Mouse (Mus musculus) neural tube, embryonic 15.5 days (tissue): Measurements from ENCODE around the gene Tmem126a. TPM values are rescaled to one million over a fixed set of nuclear protein-coding genes. Genes with fewer than 3 reads are reported as not detected.

Source experiments
- ATAC-seq: fragments of 200-750 bp; cut with Nextera tagmentation; 2 replicates; pipeline ENCODE4 v1.8.0; 2017; ENCODE audit warnings: mild to moderate bottlenecking, moderate TSS enrichment, moderate library complexity; ENCODE audit not compliant: low FRiP score
- H3K27ac ChIP-seq: fragments of 300-500 bp; sonication (generic); replicated peaks from 2 replicates; pipeline ENCODE4 v1.5.1; 2015; ENCODE audit warnings: mild to moderate bottlenecking, inconsistent platforms
- H3K27me3 ChIP-seq: fragments of 300-500 bp; sonication (generic); replicated peaks from 2 replicates; pipeline ENCODE4 v1.6.1; 2015; ENCODE audit warnings: inconsistent platforms
- H3K36me3 ChIP-seq: fragments of 300-500 bp; sonication (generic); 2 replicates; pipeline ENCODE4 v1.6.1; 2015; ENCODE audit warnings: inconsistent platforms
- H3K4me1 ChIP-seq: fragments of 300-500 bp; sonication (generic); 2 replicates; pipeline ENCODE4 v1.6.1; 2015; ENCODE audit warnings: inconsistent platforms
- H3K4me2 ChIP-seq: fragments of 300-500 bp; sonication (generic); 2 replicates; pipeline ENCODE4 v1.6.1; 2015; ENCODE audit warnings: inconsistent platforms, mild to moderate bottlenecking, moderate library complexity
- H3K4me3 ChIP-seq: fragments of 300-500 bp; sonication (generic); replicated peaks from 2 replicates; pipeline ENCODE4 v1.5.1; 2015; ENCODE audit warnings: mild to moderate bottlenecking, inconsistent platforms
- H3K9ac ChIP-seq: fragments of 300-500 bp; sonication (generic); replicated peaks from 2 replicates; pipeline ENCODE4 v1.6.1; 2015; ENCODE audit warnings: mild to moderate bottlenecking, inconsistent platforms
- H3K9me3 ChIP-seq: fragments of 300-500 bp; sonication (generic); replicated peaks from 2 replicates; pipeline ENCODE4 v1.6.1; 2016; ENCODE audit warnings: inconsistent platforms
- WGBS: fragments of 180-500 bp; shearing (Covaris S2); methylation state at CpG from one replicate; pipeline ENCODE4 v1.1.7; 2015; ENCODE audit warnings: mixed read lengths; 5-methylcytosine and 5-hydroxymethylcytosine counted together
- polyA plus RNA-seq: library from polyadenylated mRNA; unstranded; fragments of >200 nt; fragmentation: Nextera tagmentation; extraction: Ambion mirVana; gene quantifications from 2 replicates; pipeline ENCODE4 v1.2.1, GENCODE M21; 2015

Tmem126a gene
- 139 and 163 TPM in 2 replicates for polyA plus RNA-seq

GRCm38 (mm10) chr7:90456845-90457468, at the start of gene Tmem126a:
Tmem126a (minus strand) TSS chr7:90457229.
- no peaks in the 10 kb centered on the region for H3K9me3 ChIP-seq
- ATAC-seq: peak; percentile 98
- peaks cover 12% of the 10 kb centered on the region for H3K36me3 ChIP-seq
- peak within 1 kb of the TSS; percentile 75 for H3K9ac ChIP-seq
- H3K4me1 ChIP-seq: peaks cover 18% of the 10 kb centered on the region
- H3K27ac ChIP-seq: peak within 1 kb of the TSS; percentile 94
- H3K27me3 ChIP-seq: no peaks in the 10 kb centered on the region
- WGBS: under 1% methylated on average over 41 of the region's 41 CpGs
- peak within 1 kb of the TSS; percentile 65 for H3K4me2 ChIP-seq
- H3K4me3 ChIP-seq: peak within 1 kb of the TSS; percentile 73

- Histone ChIP-seq H3K36me3 (no peaks in the 10 kb centered on the region), H3K27ac (no peak overlapping the region), H3K4me1 (no peaks in the 10 kb centered on the region), H3K27me3 (no peaks in the 10 kb centered on the region), H3K9me3 (no peaks in the 10 kb centered on the region), H3K4me3 (no peak overlapping the region), H3K9ac (no peak overlapping the region), H3K4me2 (no peak overlapping the region)
- 86% methylated on average over 2 of the region's 2 CpGs for WGBS
- no peak for ATAC-seq
Observed at GRCm38 (mm10) chr7:90482607-90483006, 25.6 kb upstream of the Tmem126a start.

GRCm38 (mm10) chr7:90476313-90477245, 19.6 kb upstream of the Tmem126a start, which contains the start of gene Dlg2:
Dlg2 (plus strand) TSS chr7:90476672.
- peaks cover 16% of the 10 kb centered on the region for H3K4me1 ChIP-seq
- no peaks in the 10 kb centered on the region for H3K27me3 ChIP-seq
- H3K4me3 ChIP-seq: peak within 1 kb of the TSS; percentile 76
- ATAC-seq: peak; percentile 75
- peak within 1 kb of the TSS; percentile 95 for H3K27ac ChIP-seq
- peak within 1 kb of the TSS; percentile 83 for H3K4me2 ChIP-seq
- under 1% methylated on average over 32 of the region's 32 CpGs for WGBS
- no peaks in the 10 kb centered on the region for H3K36me3 ChIP-seq
- H3K9me3 ChIP-seq: no peaks in the 10 kb centered on the region
- peak within 1 kb of the TSS; percentile 80 for H3K9ac ChIP-seq

GRCm38 (mm10) chr7:90475793-90476312, 18.8 kb upstream of the Tmem126a start, which contains the start of gene Tmem126b:
Tmem126b (minus strand) TSS chr7:90476001.
- H3K27ac ChIP-seq: peak within 1 kb of the TSS; percentile 95
- H3K4me1 ChIP-seq: peaks cover 16% of the 10 kb centered on the region
- H3K4me3 ChIP-seq: peak within 1 kb of the TSS; percentile 76
- H3K9me3 ChIP-seq: no peaks in the 10 kb centered on the region
- H3K9ac ChIP-seq: peak within 1 kb of the TSS; percentile 80
- ATAC-seq: peak; percentile 100
- under 1% methylated on average over 36 of the region's 36 CpGs for whole genome bisulfite sequencing
- no peaks in the 10 kb centered on the region for H3K27me3 ChIP-seq
- peak within 1 kb of the TSS; percentile 83 for H3K4me2 ChIP-seq
- H3K36me3 ChIP-seq: no peaks in the 10 kb centered on the region

GRCm38 (mm10) chr7:90473511-90473910, 16.5 kb upstream of the Tmem126a start:
- H3K4me2 ChIP-seq: no peak overlapping the region
- no peak overlapping the region for H3K4me3 ChIP-seq
- ATAC-seq: no peak
- no peaks in the 10 kb centered on the region for H3K27me3 ChIP-seq
- H3K4me1 ChIP-seq: peaks cover 16% of the 10 kb centered on the region
- no peak overlapping the region for H3K27ac ChIP-seq
- H3K9ac ChIP-seq: no peak overlapping the region
- 72% methylated on average over 2 of the region's 2 CpGs for WGBS
- peaks cover 3% of the 10 kb centered on the region; the same call in 1 of the 2 replicates for H3K36me3 ChIP-seq
- H3K9me3 ChIP-seq: no peaks in the 10 kb centered on the region

GRCm38 (mm10) chr7:90461441-90461840, 4.4 kb upstream of the Tmem126a start:
- 95% methylated on average over 5 of the region's 5 CpGs for WGBS
- Histone ChIP-seq H3K27ac (no peak overlapping the region), H3K9me3 (no peaks in the 10 kb centered on the region), H3K36me3 (no peaks in the 10 kb centered on the region), H3K4me2 (no peak overlapping the region), H3K4me1 (peaks cover 9% of the 10 kb centered on the region; the same call in 1 of the 2 replicates), H3K4me3 (no peak overlapping the region), H3K9ac (no peak overlapping the region), H3K27me3 (no peaks in the 10 kb centered on the region)
- ATAC-seq: no peak

GRCm38 (mm10) chr7:90460930-90461329, 3.9 kb upstream of the Tmem126a start:
- no peak for ATAC-seq
- 24% methylated on average over 14 of the region's 14 CpGs for WGBS

GRCm38 (mm10) chr7:90460330-90460729, 3.3 kb upstream of the Tmem126a start:
- H3K9me3 ChIP-seq: no peaks in the 10 kb centered on the region
- H3K9ac ChIP-seq: no peak overlapping the region
- ATAC-seq: no peak
- H3K4me2 ChIP-seq: peak overlapping the region; percentile 15; the same call in 1 of the 2 replicates
- H3K27me3 ChIP-seq: no peaks in the 10 kb centered on the region
- H3K4me3 ChIP-seq: no peak overlapping the region
- no peaks in the 10 kb centered on the region for H3K36me3 ChIP-seq
- no peak overlapping the region for H3K27ac ChIP-seq
- WGBS: 50% methylated on average over 10 of the region's 10 CpGs
- H3K4me1 ChIP-seq: peaks cover 18% of the 10 kb centered on the region

More at GRCm38 (mm10) chr7:90460930-90461329, 3.9 kb upstream of the Tmem126a start:
- no peaks in the 10 kb centered on the region for H3K27me3 ChIP-seq
- peaks cover 13% of the 10 kb centered on the region for H3K4me1 ChIP-seq
- H3K36me3 ChIP-seq: no peaks in the 10 kb centered on the region
- no peak overlapping the region for H3K4me3 ChIP-seq
- H3K4me2 ChIP-seq: peak overlapping the region; percentile 15; the same call in 1 of the 2 replicates
- no peaks in the 10 kb centered on the region for H3K9me3 ChIP-seq
- no peak overlapping the region for H3K27ac ChIP-seq
- H3K9ac ChIP-seq: no peak overlapping the region

GRCm38 (mm10) chr7:90457517-90457916, 488 bp upstream of the Tmem126a start:
- peaks cover 12% of the 10 kb centered on the region for H3K36me3 ChIP-seq
- 8% methylated on average over 10 of the region's 10 CpGs for WGBS
- peak overlapping the region; percentile 65 for H3K4me2 ChIP-seq
- H3K9ac ChIP-seq: peak overlapping the region; percentile 75
- no peaks in the 10 kb centered on the region for H3K9me3 ChIP-seq
- peaks cover 18% of the 10 kb centered on the region for H3K4me1 ChIP-seq
- H3K27ac ChIP-seq: peak overlapping the region; percentile 94
- H3K27me3 ChIP-seq: no peaks in the 10 kb centered on the region
- ATAC-seq: peak; percentile 74
- H3K4me3 ChIP-seq: peak overlapping the region; percentile 73

GRCm38 (mm10) chr7:90456149-90456844, 732 bp downstream of the Tmem126a start:
- H3K9me3 ChIP-seq: no peaks in the 10 kb centered on the region
- H3K4me1 ChIP-seq: peaks cover 18% of the 10 kb centered on the region
- peak overlapping the region; percentile 65 for H3K4me2 ChIP-seq
- H3K36me3 ChIP-seq: peaks cover 17% of the 10 kb centered on the region
- ATAC-seq: peak; percentile 13; the same call in 1 of the 2 replicates
- no peaks in the 10 kb centered on the region for H3K27me3 ChIP-seq
- H3K27ac ChIP-seq: peak overlapping the region; percentile 94; the same call in 1 of the 2 replicates
- peak overlapping the region; percentile 75 for H3K9ac ChIP-seq
- WGBS: 31% methylated on average over 7 of the region's 7 CpGs
- peak overlapping the region; percentile 73 for H3K4me3 ChIP-seq

- Histone ChIP-seq H3K4me3 (peak overlapping the region; percentile 80), H3K4me2 (peak overlapping the region; percentile 81), H3K36me3 (peaks cover 2% of the 10 kb centered on the region; the same call in 1 of the 2 replicates), H3K9me3 (no peaks in the 10 kb centered on the region), H3K27me3 (no peaks in the 10 kb centered on the region), H3K27ac (peak overlapping the region; percentile 98), H3K4me1 (peaks cover 12% of the 10 kb centered on the region), H3K9ac (peak overlapping the region; percentile 92)
- under 1% methylated on average over 6 of the region's 6 CpGs for WGBS
- ATAC-seq: no peak
Observed at GRCm38 (mm10) chr7:90444206-90444605, 12.8 kb downstream of the Tmem126a start.
